Mouse (Mus musculus) forebrain, embryonic 16.5 days (tissue): ENCODE results near the gene Trpm8. TPM values are rescaled to one million over a fixed set of nuclear protein-coding genes. Genes with fewer than 3 reads are reported as not detected.

ENCODE experiments used
- ATAC-seq: fragments of 200-750 bp; cut with Nextera tagmentation; 2 replicates; pipeline ENCODE4 v1.8.0; 2017; ENCODE audit warnings: mild to moderate bottlenecking, moderate library complexity
- H3K27ac ChIP-seq: fragments of 300-500 bp; sonication (generic); 2 replicates; pipeline ENCODE4 v1.5.1; 2014; ENCODE audit warnings: low read length, control low read depth
- H3K27me3 ChIP-seq: fragments of 300-500 bp; sonication (generic); replicated peaks from 2 replicates; pipeline ENCODE4 v1.6.1; 2014; ENCODE audit warnings: low read length; ENCODE audit not compliant: control insufficient read depth, insufficient read depth
- H3K36me3 ChIP-seq: fragments of 300-500 bp; sonication (generic); 2 replicates; pipeline ENCODE4 v1.6.1; 2014; ENCODE audit not compliant: control insufficient read depth, insufficient read depth
- H3K4me1 ChIP-seq: fragments of 300-500 bp; sonication (generic); replicated peaks from 2 replicates; pipeline ENCODE4 v1.6.1; 2014; ENCODE audit warnings: low read length; ENCODE audit not compliant: control insufficient read depth, insufficient read depth
- H3K4me2 ChIP-seq: fragments of 300-500 bp; sonication (generic); 2 replicates; pipeline ENCODE4 v1.6.1; 2014; ENCODE audit warnings: mild to moderate bottlenecking, low read length, control low read depth
- H3K4me3 ChIP-seq: fragments of 300-500 bp; sonication (generic); replicated peaks from 2 replicates; pipeline ENCODE4 v1.5.1; 2014; ENCODE audit warnings: mild to moderate bottlenecking, low read length, control low read depth
- H3K9ac ChIP-seq: fragments of 300-500 bp; sonication (generic); replicated peaks from 2 replicates; pipeline ENCODE4 v1.6.1; 2014; ENCODE audit warnings: low read depth, low read length, control low read depth
- H3K9me3 ChIP-seq: fragments of 300-500 bp; sonication (generic); 2 replicates; pipeline ENCODE4 v1.6.1; 2016; ENCODE audit warnings: low read length; ENCODE audit not compliant: control insufficient read depth
- WGBS: fragments of 180-500 bp; shearing (Covaris S2); extraction: QIAGEN DNeasy Blood & Tissue Kit; methylation state at CpG from one replicate; pipeline ENCODE4 v1.1.7; 2014; 5-methylcytosine and 5-hydroxymethylcytosine counted together
- polyA plus RNA-seq: library from polyadenylated mRNA; unstranded; fragments of >200 nt; fragmentation: Nextera tagmentation; extraction: Ambion mirVana; gene quantifications from 2 replicates; pipeline ENCODE4 v1.2.1, GENCODE M21; 2015

Gene Trpm8
- polyA plus RNA-seq, 1 experiment from 2014 or later: 0.09 TPM

DNA sequence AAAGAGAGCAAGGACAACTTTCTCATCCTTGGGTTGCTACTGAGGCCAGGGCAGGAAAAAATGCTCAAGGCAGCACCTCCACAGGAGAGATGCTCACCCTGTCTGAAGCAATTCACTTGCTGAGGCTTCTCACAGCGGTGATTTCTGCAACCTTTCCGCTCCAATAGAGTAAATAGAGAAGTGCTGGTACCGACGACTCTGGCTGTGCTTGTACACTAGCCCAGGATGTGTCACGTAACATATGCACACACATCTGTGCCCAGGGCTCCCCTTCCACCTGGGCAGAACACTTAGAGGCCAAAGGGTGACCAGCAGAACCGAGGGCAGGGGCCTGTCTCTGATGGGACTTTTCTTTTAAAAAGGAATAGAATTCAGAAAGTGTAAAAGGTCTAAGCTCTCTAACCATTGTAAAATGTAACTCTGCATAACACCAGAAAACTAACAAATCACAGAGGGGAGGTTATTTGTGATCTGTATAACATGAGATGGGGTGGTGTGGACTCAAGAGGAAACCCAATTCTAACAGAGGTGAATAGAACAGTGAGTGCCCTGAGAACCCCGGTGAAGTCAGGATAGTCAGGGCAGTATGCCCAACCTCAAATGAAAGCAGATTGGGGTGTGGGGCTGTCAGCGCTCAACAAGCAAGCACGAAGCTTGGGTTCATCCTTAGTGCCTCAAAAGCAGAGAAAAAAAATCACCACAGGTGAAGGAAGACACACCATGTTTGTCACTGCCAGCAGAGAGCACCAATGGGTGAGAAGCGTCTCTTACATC, 16.7 kb upstream of the Trpm8 start:
- Histone ChIP-seq H3K4me1 (no peaks in the 10 kb centered on the region), H3K4me3 (no peak overlapping the region), H3K9ac (no peak overlapping the region), H3K9me3 (peaks cover 11% of the 10 kb centered on the region), H3K36me3 (peaks cover 54% of the 10 kb centered on the region), H3K4me2 (no peak overlapping the region), H3K27ac (no peak overlapping the region), H3K27me3 (no peaks in the 10 kb centered on the region)
- no peak for ATAC-seq
- WGBS: 85% methylated on average over 10 of the region's 10 CpGs

DNA sequence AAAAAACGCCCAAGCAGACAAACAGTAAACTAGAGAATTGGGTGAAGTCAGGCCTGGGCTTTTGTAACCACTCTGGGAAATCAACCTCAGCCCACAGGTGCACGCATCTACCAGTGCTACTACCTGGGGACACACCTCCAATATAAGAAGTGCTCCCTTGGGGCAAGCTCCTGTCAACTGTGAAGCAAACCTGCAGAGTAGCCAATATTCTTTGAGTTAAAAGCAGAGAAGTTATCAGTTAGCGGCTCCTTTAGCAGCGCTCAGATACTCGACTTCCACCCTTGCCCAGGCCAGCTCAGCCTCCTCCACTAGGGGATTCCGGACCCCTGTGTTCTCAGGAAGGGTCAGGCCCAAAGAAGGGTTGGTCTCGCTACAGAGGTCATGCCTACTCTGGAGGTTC, 15.8 kb upstream of the Trpm8 start:
- Histone ChIP-seq H3K4me2 (no peak overlapping the region), H3K27me3 (no peaks in the 10 kb centered on the region), H3K9me3 (0 out of 2 replicates have a peak, but pooled peaks cover 3% of the 10 kb centered on the region), H3K4me3 (no peak overlapping the region), H3K27ac (no peak overlapping the region), H3K9ac (no peak overlapping the region), H3K4me1 (no peaks in the 10 kb centered on the region), H3K36me3 (peaks cover 63% of the 10 kb centered on the region)
- ATAC-seq: no peak
- 89% methylated on average over 7 of the region's 7 CpGs for WGBS

DNA sequence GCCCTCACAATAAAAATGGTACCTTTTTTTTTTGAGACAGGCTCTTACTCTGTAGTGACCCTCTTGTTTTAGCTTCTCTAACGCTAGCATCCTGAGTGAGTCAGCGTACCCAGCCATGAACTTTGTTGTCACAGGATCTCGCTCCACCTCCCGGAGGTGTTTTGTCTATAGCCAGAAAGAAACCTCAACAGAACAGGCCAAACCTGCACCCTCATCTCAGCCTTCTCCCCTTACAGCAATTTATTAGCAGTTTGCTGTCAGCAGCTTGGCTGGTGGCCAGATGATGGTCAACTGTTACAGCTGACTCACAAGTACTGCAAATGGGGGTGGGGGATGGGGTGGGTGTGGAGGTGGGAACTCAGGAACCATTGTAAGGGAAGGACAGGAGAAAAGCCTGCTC, 15.2 kb upstream of the Trpm8 start:
- H3K27me3 ChIP-seq: no peaks in the 10 kb centered on the region
- no peak for ATAC-seq
- peaks cover 69% of the 10 kb centered on the region for H3K36me3 ChIP-seq
- H3K4me1 ChIP-seq: no peaks in the 10 kb centered on the region
- 82% methylated on average over 4 of the region's 4 CpGs for WGBS
- no peak overlapping the region for H3K27ac ChIP-seq
- no peak overlapping the region for H3K4me2 ChIP-seq
- no peaks in the 10 kb centered on the region for H3K9me3 ChIP-seq
- no peak overlapping the region for H3K4me3 ChIP-seq
- H3K9ac ChIP-seq: no peak overlapping the region

DNA sequence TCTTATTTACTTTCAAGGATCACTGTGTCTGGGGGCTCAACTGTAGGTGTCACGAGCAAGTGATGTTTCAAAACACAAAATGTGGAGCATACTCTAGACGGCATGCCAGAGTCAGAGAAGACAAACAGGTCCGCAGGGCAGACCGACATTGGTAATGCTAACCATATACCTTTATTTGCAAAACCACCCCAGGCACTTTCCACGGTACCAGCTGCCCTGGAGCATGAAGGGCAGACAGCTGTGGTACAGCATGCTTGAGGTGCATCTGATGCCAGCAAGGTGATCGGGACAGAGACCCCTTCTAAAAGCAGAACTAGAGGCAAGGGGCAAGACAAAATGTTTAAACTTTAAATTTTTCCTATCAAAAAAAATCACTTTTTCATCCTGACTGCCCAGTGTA, 14.5 kb upstream of the Trpm8 start:
- no peaks in the 10 kb centered on the region for H3K9me3 ChIP-seq
- no peak overlapping the region for H3K4me3 ChIP-seq
- peaks cover 76% of the 10 kb centered on the region for H3K36me3 ChIP-seq
- 78% methylated on average over 6 of the region's 6 CpGs for WGBS
- H3K27me3 ChIP-seq: no peaks in the 10 kb centered on the region
- H3K27ac ChIP-seq: no peak overlapping the region
- no peak for ATAC-seq
- no peak overlapping the region for H3K9ac ChIP-seq
- H3K4me1 ChIP-seq: no peaks in the 10 kb centered on the region
- no peak overlapping the region for H3K4me2 ChIP-seq

DNA sequence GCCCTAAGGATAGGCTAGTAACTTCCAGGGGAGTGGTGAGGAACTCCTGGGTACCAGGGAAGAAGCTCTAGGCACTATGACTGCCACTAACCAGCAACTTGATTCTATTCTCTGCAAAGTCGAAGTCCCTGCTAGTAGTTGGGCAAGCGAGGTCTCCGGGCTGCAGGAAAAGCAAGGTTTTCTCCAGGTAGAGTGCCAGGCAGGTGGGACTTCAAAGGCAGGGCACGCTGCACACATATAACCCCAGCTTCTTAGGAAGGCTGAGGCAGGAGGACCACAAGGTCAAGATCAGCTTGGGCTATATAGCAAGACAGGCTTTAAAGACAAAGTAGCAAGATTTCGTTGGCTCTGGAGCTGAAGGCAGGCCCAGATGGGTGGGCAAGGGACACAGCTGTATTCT, 13.7 kb upstream of the Trpm8 start:
- H3K27me3 ChIP-seq: no peaks in the 10 kb centered on the region
- H3K36me3 ChIP-seq: peaks cover 84% of the 10 kb centered on the region
- H3K27ac ChIP-seq: no peak overlapping the region
- H3K9ac ChIP-seq: no peak overlapping the region
- H3K4me3 ChIP-seq: no peak overlapping the region
- H3K4me2 ChIP-seq: no peak overlapping the region
- no peaks in the 10 kb centered on the region for H3K4me1 ChIP-seq
- no peak for ATAC-seq
- H3K9me3 ChIP-seq: no peaks in the 10 kb centered on the region
- 90% methylated on average over 5 of the region's 5 CpGs for WGBS

DNA sequence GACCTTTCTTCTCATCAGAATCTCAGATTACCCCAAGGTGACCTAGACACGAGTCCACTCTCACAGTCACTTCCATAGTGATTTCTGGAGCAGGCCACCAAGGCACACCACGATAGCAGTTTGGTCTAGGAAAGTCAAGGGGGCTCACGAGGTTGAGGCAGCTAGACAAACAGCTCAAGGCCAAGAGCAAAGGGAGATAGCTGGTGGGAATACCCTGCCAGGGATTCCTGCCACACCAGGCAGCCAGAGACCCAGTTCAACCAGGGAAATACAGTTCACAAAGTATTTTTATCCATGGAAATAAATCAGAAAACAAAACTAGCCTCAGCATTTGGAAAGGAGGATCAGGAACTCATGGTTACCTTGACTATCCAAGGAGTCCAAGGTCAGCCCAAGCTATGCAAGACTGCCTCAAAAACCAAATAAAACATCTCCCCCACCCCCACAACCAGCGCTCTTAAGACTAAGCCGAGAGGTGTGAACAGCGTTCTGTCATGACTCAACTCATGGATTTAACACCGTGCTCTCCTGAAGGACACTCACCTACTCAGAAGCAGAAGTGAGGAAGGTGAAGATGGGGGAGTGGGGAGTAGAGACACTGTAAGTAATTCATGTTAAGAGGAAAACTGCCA, 13.1 kb upstream of the Trpm8 start:
- Histone ChIP-seq H3K9me3 (no peaks in the 10 kb centered on the region), H3K4me1 (no peaks in the 10 kb centered on the region), H3K9ac (no peak overlapping the region), H3K36me3 (peaks cover 90% of the 10 kb centered on the region), H3K27ac (no peak overlapping the region), H3K27me3 (no peaks in the 10 kb centered on the region), H3K4me2 (no peak overlapping the region), H3K4me3 (no peak overlapping the region)
- no peak for ATAC-seq
- 90% methylated on average over 7 of the region's 7 CpGs for WGBS

DNA sequence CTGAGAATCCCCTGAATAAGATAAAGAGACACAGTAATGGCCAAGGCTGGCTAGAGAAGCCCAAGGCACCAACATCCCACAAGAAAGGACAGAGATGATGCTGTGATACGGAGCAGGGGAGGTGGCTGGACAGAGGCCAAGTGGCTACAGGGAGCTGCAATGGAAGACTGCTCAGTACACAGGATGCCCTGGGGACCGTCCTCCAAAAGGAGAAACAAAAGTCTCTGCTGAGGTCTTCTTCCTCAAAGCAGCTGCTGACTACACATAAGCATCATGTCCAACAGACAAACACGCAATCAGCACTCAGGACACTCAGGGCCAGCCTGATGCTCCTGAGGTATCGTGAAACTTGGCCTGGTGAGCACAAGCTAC, 12.6 kb upstream of the Trpm8 start:
- no peaks in the 10 kb centered on the region for H3K9me3 ChIP-seq
- H3K4me2 ChIP-seq: no peak overlapping the region
- 80% methylated on average over 4 of the region's 4 CpGs for WGBS
- H3K27ac ChIP-seq: no peak overlapping the region
- peaks cover 95% of the 10 kb centered on the region for H3K36me3 ChIP-seq
- ATAC-seq: no peak
- no peaks in the 10 kb centered on the region for H3K4me1 ChIP-seq
- no peaks in the 10 kb centered on the region for H3K27me3 ChIP-seq
- H3K4me3 ChIP-seq: no peak overlapping the region
- no peak overlapping the region for H3K9ac ChIP-seq

DNA sequence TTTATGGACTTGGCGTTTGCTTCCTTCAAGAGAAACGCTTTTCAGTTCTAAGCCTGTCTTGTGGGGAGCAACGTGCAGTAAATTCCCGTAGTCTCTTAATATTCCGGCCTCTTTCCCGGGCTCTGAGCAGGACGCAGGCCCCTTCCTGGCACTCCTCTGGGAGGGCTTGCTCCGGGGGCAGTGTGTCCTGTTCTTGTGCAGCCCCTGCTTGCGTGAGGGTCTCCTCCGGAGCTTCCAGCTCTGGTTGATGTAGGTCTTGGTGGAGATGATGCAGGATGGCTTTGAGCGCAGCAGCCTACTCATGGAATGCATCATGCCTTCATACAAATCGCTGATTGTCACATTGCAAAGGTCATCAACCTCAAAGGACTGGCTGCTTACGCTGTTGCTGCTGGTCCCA, 11.3 kb upstream of the Trpm8 start:
- Histone ChIP-seq H3K4me1 (no peaks in the 10 kb centered on the region), H3K27me3 (no peaks in the 10 kb centered on the region), H3K36me3 (peaks cover 90% of the 10 kb centered on the region), H3K4me2 (no peak overlapping the region), H3K4me3 (no peak overlapping the region), H3K27ac (no peak overlapping the region), H3K9me3 (no peaks in the 10 kb centered on the region), H3K9ac (no peak overlapping the region)
- 92% methylated on average over 13 of the region's 13 CpGs for WGBS
- ATAC-seq: no peak

DNA sequence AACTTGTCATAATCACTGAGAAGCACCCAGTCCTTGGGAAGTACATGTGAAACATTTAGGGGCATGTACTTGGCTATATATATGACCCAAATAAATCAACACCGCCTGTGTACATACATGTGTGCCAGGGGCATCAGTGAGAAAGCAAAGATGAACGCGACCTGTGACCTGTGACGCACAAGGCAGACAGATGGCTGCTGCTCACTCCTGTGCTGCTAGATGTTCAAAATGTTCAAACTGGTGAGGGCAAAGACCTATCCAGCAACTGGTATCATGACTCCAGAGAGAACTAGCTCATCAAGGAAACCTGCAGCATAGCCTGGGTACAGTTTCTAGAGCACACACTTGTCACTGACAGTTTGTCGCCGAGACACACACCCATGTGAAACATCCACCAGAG, 10.0 kb upstream of the Trpm8 start:
- H3K27me3 ChIP-seq: no peaks in the 10 kb centered on the region
- no peak overlapping the region for H3K4me3 ChIP-seq
- H3K9ac ChIP-seq: no peak overlapping the region
- 95% methylated on average over 6 of the region's 6 CpGs for WGBS
- peaks cover 76% of the 10 kb centered on the region for H3K36me3 ChIP-seq
- H3K27ac ChIP-seq: no peak overlapping the region
- H3K9me3 ChIP-seq: no peaks in the 10 kb centered on the region
- no peaks in the 10 kb centered on the region for H3K4me1 ChIP-seq
- H3K4me2 ChIP-seq: no peak overlapping the region
- no peak for ATAC-seq
